ENCODE assay signal across 21 mouse cellular contexts in genomic region chr4:151900735-151901134, GRCm38 (mm10).
"Had no signal": no experiment of that assay in that cellular context is flagged by ENCODE, and none has a peak within 500 bp of the region (broad histone marks: within the 10 kb centered on the region; RNA-seq: fewer than 3 reads in every experiment).

No protein-coding gene starts in this region.

- DNase-seq: lung, adult 2 months; midbrain, embryonic 14.5 days had no signal

- H3K27me3 ChIP-seq: limb, embryonic 15.5 days; lung, embryonic 15.5 days had no signal

- H3K27ac ChIP-seq: limb, embryonic 10.5 days; limb, embryonic 12.5 days; limb, embryonic 13.5 days; limb, embryonic 15.5 days; liver, embryonic 12.5 days; liver, embryonic 13.5 days; liver, embryonic 14.5 days; liver, embryonic 15.5 days; lung, embryonic 15.5 days; macrophage; midbrain, embryonic 10.5 days; midbrain, embryonic 12.5 days; midbrain, embryonic 13.5 days; midbrain, embryonic 15.5 days; neural tube, embryonic 12.5 days had no signal

- H3K4me1 ChIP-seq: limb, embryonic 12.5 days; neural tube, embryonic 12.5 days had no signal

- H3K36me3 ChIP-seq: limb, embryonic 10.5 days; limb, embryonic 12.5 days; limb, embryonic 13.5 days; limb, embryonic 15.5 days; liver, embryonic 12.5 days; liver, embryonic 13.5 days; liver, embryonic 15.5 days; lung, embryonic 15.5 days; midbrain, embryonic 10.5 days; midbrain, embryonic 12.5 days; midbrain, embryonic 13.5 days; midbrain, embryonic 15.5 days; neural tube, embryonic 12.5 days had no signal

- H3K4me3 ChIP-seq: limb, embryonic 10.5 days; limb, embryonic 12.5 days; limb, embryonic 13.5 days; limb, embryonic 15.5 days; liver, embryonic 12.5 days; liver, embryonic 13.5 days; liver, embryonic 15.5 days; lung, embryonic 15.5 days; megakaryocyte, embryonic 14.5 days; midbrain, embryonic 10.5 days; midbrain, embryonic 12.5 days; midbrain, embryonic 13.5 days; midbrain, embryonic 15.5 days; myocyte; neural tube, embryonic 12.5 days had no signal

- H3K9ac ChIP-seq: limb, embryonic 12.5 days; limb, embryonic 13.5 days; limb, embryonic 15.5 days; liver, embryonic 12.5 days; liver, embryonic 13.5 days; liver, embryonic 14.5 days; liver, embryonic 15.5 days; liver, postnatal 0 days; lung, embryonic 14.5 days; lung, embryonic 15.5 days; midbrain, embryonic 12.5 days; midbrain, embryonic 13.5 days; midbrain, embryonic 15.5 days; neural tube, embryonic 12.5 days had no signal

- H3K9me3 ChIP-seq: limb, embryonic 10.5 days; limb, embryonic 12.5 days; limb, embryonic 15.5 days; lung, embryonic 15.5 days; midbrain, embryonic 12.5 days; midbrain, embryonic 13.5 days had no signal
